Mouse (Mus musculus) common myeloid progenitor, adult 5-6 weeks (primary cell): Measurements from ENCODE around the gene Frmd4a. TPM values are rescaled to one million over a fixed set of nuclear protein-coding genes. Genes with fewer than 3 reads are reported as not detected.
"Not testable (repeated sequence)": the region's sequence is repeated elsewhere in the genome, so short reads cannot be mapped to it uniquely, and the experiment has no call there.

Source experiments
- ATAC-seq: replicated peaks from 2 replicates; pipeline ENCODE4 v1.8.0; 2016; ENCODE audit warnings: low read depth, mild to moderate bottlenecking, moderate TSS enrichment, inconsistent platforms; ENCODE audit not compliant: poor library complexity, severe bottlenecking
- total RNA-seq: library from RNA; stranded (forward); fragments of 200-1000, 187-1606 nt; gene quantifications from 2 replicates; pipeline ENCODE4 v1.2.3, GENCODE M21; 2017

The Frmd4a gene
- total RNA-seq, 1 experiment from 2014 or later = 26.3 TPM

GRCm38 (mm10) chr2:4193206-4193605 is 175.7 kb downstream of the Frmd4a start:
- ATAC-seq = no peak

DNA sequence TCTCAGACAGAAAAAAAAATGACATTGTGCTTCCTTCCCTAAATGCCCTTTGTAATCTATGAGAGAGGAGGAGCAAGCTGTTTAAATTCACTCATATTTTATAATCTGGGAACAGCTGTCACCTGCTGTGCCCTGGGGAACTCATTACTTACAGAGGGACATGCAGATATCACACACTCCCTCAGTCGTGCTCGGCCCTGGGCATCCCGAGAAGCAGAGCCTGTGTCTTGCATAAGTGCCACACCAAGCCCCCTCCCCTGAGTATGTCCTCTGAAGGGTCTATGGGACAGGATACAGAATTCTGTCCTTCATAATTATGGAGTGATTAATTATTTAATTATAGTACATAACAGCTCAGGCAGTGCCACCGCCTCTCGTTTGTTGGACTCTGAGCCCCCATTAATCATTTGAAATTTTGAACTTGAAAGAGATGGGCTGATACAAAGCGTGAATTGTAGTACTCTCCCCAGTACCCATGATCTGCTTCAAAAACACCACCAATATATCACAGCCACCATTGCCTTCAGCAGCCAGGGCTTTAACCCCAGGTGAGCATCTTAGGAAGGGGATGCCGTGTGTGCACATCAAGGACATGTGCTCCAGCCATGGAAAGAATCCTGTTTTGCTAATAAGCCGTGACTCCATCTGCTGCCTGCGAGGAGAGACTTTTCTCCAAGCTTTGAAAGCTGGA is 177.0 kb downstream of the Frmd4a start:
- no peak for ATAC-seq

DNA sequence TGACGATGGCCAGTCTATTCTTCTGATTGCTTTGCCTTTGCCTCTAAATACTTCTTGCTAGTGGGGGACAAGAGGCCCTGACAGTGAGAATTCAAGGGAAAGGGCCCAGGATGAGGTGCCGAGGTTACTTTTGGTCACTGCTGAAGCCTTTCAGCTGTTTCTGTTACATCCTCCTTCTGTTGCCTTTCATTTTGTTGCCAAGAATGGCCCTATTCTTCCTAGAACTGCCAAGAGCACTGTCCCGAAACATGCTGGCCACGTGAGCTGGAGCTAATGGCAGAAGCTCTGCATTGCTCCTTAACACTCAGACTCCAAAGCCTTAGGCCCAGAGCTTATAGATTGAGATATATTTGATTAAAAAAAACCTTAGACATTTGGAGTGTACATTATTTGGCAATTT is 178.5 kb downstream of the Frmd4a start:
- ATAC-seq = no peak

DNA sequence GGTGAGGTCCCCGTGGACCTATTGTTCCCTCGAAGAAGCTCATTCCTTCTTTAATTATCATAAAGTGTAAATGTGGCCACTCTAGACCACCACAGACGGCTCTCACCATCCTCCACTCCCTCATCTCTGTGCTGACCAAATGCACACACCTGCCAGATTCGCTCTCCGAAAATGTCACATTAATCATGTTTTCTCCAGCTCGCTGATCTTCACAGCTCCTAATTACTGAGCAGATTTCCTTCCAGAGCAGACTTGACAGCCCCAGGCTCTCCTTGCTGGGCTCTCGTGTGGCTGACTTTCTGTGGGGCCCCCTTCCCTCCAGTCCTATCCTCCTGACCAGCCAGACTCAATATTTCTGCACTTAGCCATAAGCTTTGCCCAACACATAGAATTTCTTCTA is 191.7 kb downstream of the Frmd4a start:
- no peak for ATAC-seq

GRCm38 (mm10) chr2:4222497-4222828 is 204.9 kb downstream of the Frmd4a start:
- no peak for ATAC-seq

- no peak for ATAC-seq
These were observed 205.8 kb downstream of the Frmd4a start for GRCm38 (mm10) chr2:4223316-4223715.

DNA sequence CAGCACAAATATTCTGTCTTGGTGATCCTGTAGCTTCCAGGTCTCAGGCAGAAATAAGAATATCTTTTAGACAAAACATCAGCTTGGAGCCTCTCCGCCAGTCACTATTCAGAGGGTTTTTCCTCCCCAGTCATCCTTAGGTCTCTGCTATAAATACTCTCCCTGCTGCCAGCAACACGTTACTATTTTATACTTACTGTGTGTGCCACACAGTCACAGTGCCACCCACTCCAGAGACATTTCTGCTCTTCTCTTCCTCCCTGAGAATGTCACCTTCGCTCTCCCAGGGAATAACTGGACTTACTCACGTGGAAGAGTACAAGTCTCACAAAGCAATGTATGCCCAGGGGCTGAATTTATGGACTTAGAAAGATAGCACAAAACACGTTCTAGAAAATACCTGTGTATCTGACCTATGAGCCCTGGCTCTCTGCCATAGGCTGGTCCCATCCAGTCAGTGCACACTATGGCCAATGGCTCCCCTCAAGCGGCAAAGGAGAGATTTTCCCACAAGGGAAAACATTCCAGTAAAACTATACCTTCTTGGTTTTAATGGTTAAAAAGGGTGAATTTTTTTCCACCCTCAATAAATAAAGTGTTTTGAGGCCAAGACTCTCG is 209.5 kb downstream of the Frmd4a start:
- ATAC-seq = no peak

GRCm38 (mm10) chr2:4227563-4227962 is 210.0 kb downstream of the Frmd4a start:
- no peak for ATAC-seq

- no peak for ATAC-seq
These were observed 211.0 kb downstream of the Frmd4a start for GRCm38 (mm10) chr2:4228510-4228909.

DNA sequence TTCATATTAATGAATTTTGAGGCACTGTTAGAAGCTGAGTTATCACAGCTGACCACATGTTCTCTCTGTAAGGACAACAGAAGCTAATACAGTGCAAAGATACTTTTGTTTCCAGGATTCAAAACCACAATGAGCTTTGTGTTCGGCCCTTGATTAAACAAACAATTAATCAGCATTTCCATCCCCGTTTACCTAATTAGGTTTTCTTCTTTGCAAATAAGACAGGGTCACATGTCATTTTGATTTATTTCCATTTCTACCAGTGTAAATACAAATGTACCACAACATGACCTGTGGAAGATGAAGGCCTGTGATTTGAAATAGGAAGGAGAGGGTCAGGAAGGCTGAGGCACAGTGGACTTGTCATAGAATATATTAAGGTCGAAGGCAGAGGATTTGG is 214.8 kb downstream of the Frmd4a start:
- ATAC-seq = no peak

GRCm38 (mm10) chr2:4232761-4233322 is 215.3 kb downstream of the Frmd4a start:
- peak; percentile 88 for ATAC-seq

DNA sequence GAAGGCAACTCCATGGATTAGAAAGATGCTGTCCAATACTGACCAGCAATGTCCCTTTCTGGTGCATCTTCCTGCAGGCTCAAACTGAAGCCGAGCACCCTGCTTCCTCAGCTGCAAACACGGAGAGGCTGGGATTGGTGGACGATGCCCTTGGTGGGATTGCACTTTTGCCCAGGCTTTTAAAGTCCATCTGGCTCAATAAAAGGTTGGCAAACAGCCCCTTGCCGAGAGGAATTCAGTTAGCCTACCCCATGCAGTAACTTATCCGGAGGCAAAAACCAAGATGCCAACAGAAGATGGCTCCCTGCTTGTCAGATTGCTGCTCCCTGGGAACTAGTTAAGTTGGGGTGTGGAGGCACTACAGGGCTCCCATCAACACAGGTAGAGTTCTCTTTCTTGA is 220.2 kb downstream of the Frmd4a start:
- ATAC-seq = no peak

DNA sequence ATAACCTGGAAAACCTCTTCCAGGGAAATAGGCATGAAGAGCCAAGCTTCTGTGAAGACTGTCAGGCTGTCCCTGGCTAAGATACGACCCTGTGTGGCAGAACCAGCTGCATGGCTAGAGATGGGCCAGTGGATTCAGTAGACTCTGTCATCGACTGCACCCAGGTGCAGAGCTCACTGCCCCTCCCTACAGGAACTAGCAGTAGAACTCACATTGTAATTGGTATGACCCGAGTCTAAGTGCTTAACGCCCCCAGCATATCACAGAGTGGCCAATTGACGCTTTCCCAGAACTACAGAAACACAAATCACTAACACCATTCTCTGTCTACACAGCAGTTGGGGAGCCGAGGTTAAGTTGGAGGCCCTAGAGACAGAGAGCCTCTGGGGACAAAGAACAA is 232.2 kb downstream of the Frmd4a start:
- no peak for ATAC-seq

DNA sequence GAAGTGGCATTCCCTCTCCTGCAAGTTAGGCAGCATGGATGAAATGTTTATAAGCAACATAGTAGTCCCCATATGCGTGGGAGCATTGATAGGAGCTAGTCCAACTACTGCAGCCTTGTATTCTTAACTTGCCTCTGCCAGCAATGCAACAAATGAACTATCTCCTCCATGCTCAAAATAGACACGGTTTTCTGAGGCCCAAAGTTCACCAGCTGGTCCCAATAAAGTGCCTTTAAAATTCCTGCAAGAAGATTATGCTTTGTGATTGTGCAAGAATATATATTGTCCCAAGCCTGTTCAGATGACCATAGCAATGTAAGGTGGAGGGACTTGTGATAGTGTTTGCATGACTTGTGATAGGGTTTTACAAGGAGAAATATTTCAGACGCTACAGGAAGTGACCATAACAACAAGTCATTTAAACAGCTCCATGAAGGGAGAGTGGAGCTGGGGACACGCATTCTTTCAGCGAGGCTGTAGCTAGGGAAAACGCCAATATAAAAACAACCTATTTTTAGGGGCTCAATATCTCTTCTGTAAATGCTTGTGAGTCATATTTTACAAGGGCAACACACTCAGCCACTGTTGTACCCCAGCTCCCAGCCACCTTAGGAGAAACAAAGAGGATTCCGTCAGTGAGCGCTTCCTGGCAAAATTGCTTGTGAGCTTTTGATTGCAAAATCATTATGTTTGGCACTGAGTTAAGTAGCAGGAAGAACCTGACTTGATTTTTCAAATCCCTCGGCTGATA is 235.2 kb downstream of the Frmd4a start:
- ATAC-seq = no peak

GRCm38 (mm10) chr2:4253348-4253747 is 235.8 kb downstream of the Frmd4a start:
- no peak for ATAC-seq

GRCm38 (mm10) chr2:4254083-4254482 is 236.6 kb downstream of the Frmd4a start:
- no peak for ATAC-seq

DNA sequence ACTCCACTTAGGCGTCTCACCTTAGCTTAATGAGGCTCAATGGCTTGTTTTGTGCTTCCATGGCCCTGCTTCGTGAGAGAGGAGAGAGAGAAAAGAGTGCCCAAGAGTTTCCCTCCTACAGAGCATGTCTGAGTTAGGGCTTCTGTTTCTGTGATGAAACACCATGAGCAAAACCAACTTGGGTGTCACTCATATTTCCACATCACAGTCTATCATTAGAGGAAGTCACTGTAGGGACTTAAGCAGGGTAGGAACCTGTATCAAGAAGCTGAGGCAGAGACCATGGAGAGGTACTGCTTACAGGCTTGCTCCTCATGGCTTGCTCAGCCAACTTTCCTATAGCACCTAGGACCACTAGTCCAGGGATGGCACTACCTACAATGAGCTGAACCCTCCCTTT is 238.7 kb downstream of the Frmd4a start:
- no peak for ATAC-seq

DNA sequence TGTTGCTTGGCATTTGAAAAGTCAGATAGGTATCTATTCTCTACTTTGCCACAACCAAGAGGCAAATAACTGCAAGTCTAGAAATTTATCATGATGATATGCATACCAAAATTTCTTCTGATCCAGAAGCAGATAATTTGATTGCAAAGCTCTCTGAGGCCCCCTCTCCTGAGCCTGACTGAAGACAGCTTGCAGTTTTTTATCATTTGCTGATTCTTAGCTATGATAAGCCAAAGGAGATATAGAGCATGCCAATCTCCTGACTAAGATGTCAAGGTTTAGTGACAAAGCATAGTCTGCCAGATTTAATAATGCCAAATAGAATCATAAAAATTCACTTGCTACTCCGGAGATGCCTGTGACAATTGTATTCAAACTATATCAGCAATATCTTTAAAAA is 240.1 kb downstream of the Frmd4a start:
- ATAC-seq = no peak

- ATAC-seq = not testable (repeated sequence)
These were observed 241.3 kb downstream of the Frmd4a start for GRCm38 (mm10) chr2:4258803-4259202.

GRCm38 (mm10) chr2:4260324-4261058 is 243.0 kb downstream of the Frmd4a start:
- ATAC-seq = 0 out of 2 replicates have a peak, but pooled peaks have one; percentile 25
